Mouse (Mus musculus) heart, embryonic 11.5 days (tissue): Measurements from ENCODE around the gene Dlg2. TPM values are rescaled to one million over a fixed set of nuclear protein-coding genes. Genes with fewer than 3 reads are reported as not detected.

Source experiments
- ATAC-seq: fragments of 200-750 bp; cut with Nextera tagmentation; replicated peaks from 2 replicates; pipeline ENCODE4 v1.8.0; 2017; ENCODE audit warnings: moderate library complexity; ENCODE audit not compliant: insufficient number of reproducible peaks, low FRiP score, low TSS enrichment
- H3K27ac ChIP-seq: fragments of 300-500 bp; sonication (generic); 2 replicates; pipeline ENCODE4 v1.5.1; 2014; ENCODE audit warnings: mild to moderate bottlenecking, low read depth, low read length
- H3K27me3 ChIP-seq: fragments of 300-500 bp; sonication (generic); 2 replicates; pipeline ENCODE4 v1.6.1; 2014; ENCODE audit warnings: mild to moderate bottlenecking, low read length, mixed read lengths; ENCODE audit not compliant: control insufficient read depth, insufficient read depth
- H3K36me3 ChIP-seq: fragments of 300-500 bp; sonication (generic); 2 replicates; pipeline ENCODE4 v1.6.1; 2014; ENCODE audit warnings: mild to moderate bottlenecking, low read length, moderate library complexity, mixed read lengths; ENCODE audit not compliant: control insufficient read depth, insufficient read depth
- H3K4me1 ChIP-seq: fragments of 300-500 bp; sonication (generic); 2 replicates; pipeline ENCODE4 v1.6.1; 2014; ENCODE audit warnings: low read length; ENCODE audit not compliant: control insufficient read depth, insufficient read depth
- H3K4me2 ChIP-seq: fragments of 300-500 bp; sonication (generic); 2 replicates; pipeline ENCODE4 v1.6.1; 2014; ENCODE audit warnings: mild to moderate bottlenecking, moderate library complexity
- H3K4me3 ChIP-seq: fragments of 300-500 bp; sonication (generic); 2 replicates; pipeline ENCODE4 v1.5.1; 2014; ENCODE audit warnings: low read depth, low read length
- H3K9ac ChIP-seq: fragments of 300-500 bp; sonication (generic); 2 replicates; pipeline ENCODE4 v1.6.1; 2014; ENCODE audit warnings: mild to moderate bottlenecking, low read depth, low read length, moderate library complexity
- H3K9me3 ChIP-seq: fragments of 300-500 bp; sonication (generic); replicated peaks from 2 replicates; pipeline ENCODE4 v1.6.1; 2016; ENCODE audit warnings: low read length; ENCODE audit not compliant: control insufficient read depth
- WGBS: fragments of 180-500 bp; shearing (Covaris S2); extraction: QIAGEN DNeasy Blood & Tissue Kit; methylation state at CpG from one replicate; pipeline ENCODE4 v1.1.7; 2014; ENCODE audit not compliant: insufficient replicate concordance; 5-methylcytosine and 5-hydroxymethylcytosine counted together
- polyA plus RNA-seq: library from polyadenylated mRNA; unstranded; fragments of >200 nt; fragmentation: Nextera tagmentation; extraction: Ambion mirVana; gene quantifications from 2 replicates; pipeline ENCODE4 v1.2.1, GENCODE M21; 2014

Dlg2 gene
- polyA plus RNA-seq, 1 experiment from 2014 or later, result 8.5 TPM

DNA sequence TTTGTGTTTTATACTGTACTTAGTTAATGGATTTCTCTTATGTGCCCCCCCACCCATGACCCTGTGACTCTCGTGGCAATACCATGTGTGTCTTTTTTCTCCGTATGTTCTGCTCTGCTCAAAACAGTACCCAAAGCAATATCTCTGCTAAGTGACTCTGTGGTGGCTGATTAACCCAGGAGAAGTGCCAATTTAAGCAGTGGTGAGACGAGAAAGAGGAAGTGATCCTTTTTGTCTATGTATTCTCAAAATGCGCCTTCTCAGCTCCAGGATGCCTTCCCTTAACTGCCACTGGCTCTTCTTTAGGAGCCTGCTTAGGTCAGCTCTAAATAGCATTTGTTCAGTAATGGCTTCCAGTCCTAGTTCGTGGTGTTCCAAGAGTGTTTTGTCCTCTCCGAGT lies 1240.2 kb downstream of the Dlg2 start:
- no peak overlapping the region for H3K4me2 ChIP-seq
- WGBS, result 70% methylated on average over 6 of the region's 6 CpGs
- H3K27ac ChIP-seq, result no peak overlapping the region
- no peak overlapping the region for H3K4me3 ChIP-seq
- no peaks in the 10 kb centered on the region for H3K27me3 ChIP-seq
- H3K4me1 ChIP-seq, result no peaks in the 10 kb centered on the region
- H3K9me3 ChIP-seq, result no peaks in the 10 kb centered on the region
- no peak overlapping the region for H3K9ac ChIP-seq
- ATAC-seq, result no peak
- H3K36me3 ChIP-seq, result no peaks in the 10 kb centered on the region

DNA sequence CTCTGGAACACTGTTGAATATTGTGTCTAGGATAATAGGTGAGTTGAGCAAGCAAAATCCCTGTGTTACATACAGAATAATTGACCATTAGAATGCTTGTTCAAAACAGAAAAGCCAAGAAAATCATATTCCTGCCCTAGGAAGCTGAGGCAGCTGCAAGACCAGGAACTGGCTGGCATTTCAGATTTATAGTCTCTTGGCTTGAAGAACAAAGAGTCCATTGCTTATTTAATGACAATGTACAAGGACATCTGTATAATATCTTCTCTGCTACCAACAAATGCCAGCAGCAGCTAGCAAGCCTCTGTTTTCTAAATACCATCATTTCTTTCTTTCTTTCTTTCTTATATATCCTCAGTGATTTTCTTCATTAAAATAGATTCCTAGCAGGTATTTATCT lies 1243.8 kb downstream of the Dlg2 start:
- H3K4me1 ChIP-seq, result no peaks in the 10 kb centered on the region
- H3K9ac ChIP-seq, result no peak overlapping the region
- no peaks in the 10 kb centered on the region for H3K27me3 ChIP-seq
- no peaks in the 10 kb centered on the region for H3K9me3 ChIP-seq
- no peak overlapping the region for H3K4me3 ChIP-seq
- no peak overlapping the region for H3K4me2 ChIP-seq
- no peaks in the 10 kb centered on the region for H3K36me3 ChIP-seq
- H3K27ac ChIP-seq, result no peak overlapping the region
- ATAC-seq, result no peak

DNA sequence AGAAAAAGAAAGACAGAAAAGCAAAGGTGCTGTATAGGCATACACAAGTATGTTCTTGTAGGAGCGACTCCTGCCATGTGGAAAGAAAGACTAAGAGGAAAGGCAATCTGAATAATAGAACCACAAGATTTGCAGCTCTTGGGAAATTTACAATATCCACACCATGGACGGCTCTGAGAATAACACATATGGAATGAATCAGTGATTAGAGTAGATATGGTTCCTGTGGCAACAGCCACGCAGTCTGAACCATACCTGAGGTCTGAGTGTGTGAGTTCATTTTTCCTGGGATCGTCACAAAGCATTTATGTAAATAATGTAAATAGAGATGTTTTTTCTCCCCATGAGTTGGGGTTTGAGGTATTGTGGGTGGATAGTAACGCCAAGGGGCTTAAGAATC lies 1247.9 kb downstream of the Dlg2 start:
- H3K9me3 ChIP-seq, result no peaks in the 10 kb centered on the region
- no peaks in the 10 kb centered on the region for H3K4me1 ChIP-seq
- H3K9ac ChIP-seq, result no peak overlapping the region
- no peak for ATAC-seq
- H3K4me2 ChIP-seq, result no peak overlapping the region
- no peaks in the 10 kb centered on the region for H3K36me3 ChIP-seq
- no peak overlapping the region for H3K27ac ChIP-seq
- H3K4me3 ChIP-seq, result no peak overlapping the region
- WGBS, result 74% methylated on average over 5 of the region's 5 CpGs
- no peaks in the 10 kb centered on the region for H3K27me3 ChIP-seq

DNA sequence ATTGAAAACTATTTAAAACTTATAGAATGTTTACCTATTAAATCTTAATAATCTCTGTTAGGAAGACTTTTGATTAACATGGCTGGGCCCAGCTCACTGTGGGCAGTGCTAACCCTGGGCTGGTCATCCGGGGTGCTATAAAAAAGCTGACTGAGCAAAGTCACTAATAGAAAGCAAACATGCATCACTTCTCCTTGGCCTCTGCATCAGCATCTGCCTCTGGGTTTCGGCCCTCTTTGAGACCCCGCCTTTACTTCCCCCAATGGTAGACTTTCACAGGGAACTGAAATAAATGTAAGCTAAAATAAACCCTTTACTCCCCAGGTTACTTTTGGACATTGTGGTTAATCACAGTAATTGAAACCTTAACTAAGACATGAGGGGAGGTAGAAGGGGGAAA lies 1264.3 kb downstream of the Dlg2 start:
- H3K9ac ChIP-seq, result no peak overlapping the region
- no peak overlapping the region for H3K27ac ChIP-seq
- no peaks in the 10 kb centered on the region for H3K27me3 ChIP-seq
- no peaks in the 10 kb centered on the region for H3K9me3 ChIP-seq
- ATAC-seq, result no peak
- no peaks in the 10 kb centered on the region for H3K36me3 ChIP-seq
- no peak overlapping the region for H3K4me3 ChIP-seq
- no peaks in the 10 kb centered on the region for H3K4me1 ChIP-seq
- WGBS, result 84% methylated on average over 3 of the region's 3 CpGs
- H3K4me2 ChIP-seq, result no peak overlapping the region

DNA sequence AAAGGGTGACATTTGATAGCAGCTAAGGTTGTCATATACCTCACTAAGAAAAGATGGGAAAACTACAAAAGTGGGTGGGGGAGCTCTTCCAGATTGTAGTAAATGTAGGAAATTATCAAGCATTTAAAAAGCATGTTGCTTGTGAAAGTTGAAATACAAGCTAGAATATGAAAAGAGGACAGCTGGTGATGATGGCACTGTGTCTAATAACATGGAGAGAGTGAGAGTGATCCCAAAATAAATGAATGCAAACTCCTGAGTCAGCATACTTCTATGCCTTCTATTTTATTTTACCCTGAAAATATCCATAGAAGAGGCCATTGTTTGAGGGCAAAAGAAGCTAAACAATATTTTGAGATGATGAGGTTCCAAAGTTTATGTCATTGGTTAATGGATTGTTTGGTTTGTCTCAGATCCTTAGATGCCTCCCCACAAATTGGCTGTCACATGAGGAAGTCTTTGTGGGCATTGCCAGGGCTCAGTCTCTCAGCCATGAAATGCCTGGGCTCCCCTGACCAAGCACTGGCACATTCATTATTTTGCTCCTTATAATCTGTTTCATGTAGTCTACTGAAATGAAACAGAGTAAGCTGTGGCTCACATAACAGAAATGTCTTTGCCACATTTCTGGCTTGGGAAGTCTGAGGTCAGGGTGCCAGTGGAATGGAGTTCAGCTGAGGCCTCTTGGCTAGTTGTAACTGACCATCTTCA lies 1276.8 kb downstream of the Dlg2 start:
- Histone ChIP-seq H3K4me3 (no peak overlapping the region), H3K27ac (no peak overlapping the region), H3K27me3 (no peaks in the 10 kb centered on the region), H3K9ac (no peak overlapping the region), H3K36me3 (no peaks in the 10 kb centered on the region), H3K4me1 (no peaks in the 10 kb centered on the region), H3K4me2 (no peak overlapping the region), H3K9me3 (no peaks in the 10 kb centered on the region)
- no peak for ATAC-seq

DNA sequence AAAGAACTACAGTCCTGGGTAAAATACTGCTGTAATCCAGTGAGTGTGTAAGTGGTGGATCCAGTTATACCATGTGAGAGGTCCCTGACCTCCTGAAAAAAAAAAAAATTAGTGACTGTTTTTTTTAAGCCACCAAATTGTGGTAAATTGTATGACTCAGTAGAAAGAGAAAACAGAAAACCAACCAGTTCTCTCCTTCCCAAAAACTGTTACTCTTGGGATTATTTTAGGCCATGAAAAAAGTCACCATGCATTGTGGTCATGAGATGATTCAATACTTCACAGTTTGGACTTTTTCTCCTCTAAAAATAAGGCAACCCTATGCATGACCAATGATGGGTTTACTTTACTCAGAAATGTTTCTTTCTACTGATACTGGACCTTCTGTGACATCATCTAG lies 1291.2 kb downstream of the Dlg2 start:
- Histone ChIP-seq H3K4me1 (no peaks in the 10 kb centered on the region), H3K4me2 (no peak overlapping the region), H3K9ac (no peak overlapping the region), H3K27me3 (no peaks in the 10 kb centered on the region), H3K27ac (no peak overlapping the region), H3K4me3 (no peak overlapping the region), H3K36me3 (no peaks in the 10 kb centered on the region), H3K9me3 (no peaks in the 10 kb centered on the region)
- ATAC-seq, result no peak

DNA sequence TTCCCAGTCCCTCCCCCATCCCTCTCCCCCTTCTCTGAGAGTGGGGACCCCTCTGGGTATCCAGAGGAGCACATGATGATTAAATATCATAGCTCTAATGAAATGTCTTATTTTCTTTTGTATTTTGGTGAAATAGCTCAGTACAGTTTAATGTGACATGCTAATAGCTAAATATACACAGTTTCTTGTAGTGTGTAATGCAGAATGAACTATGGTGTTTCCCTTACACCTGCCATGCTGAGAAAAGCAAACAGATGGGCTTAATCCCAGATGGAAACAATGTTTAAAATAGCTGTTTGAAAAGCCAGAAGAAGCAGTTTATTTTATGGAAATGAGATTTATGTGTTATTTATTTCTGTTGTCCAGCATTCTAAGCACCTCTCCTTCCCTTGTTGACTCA lies 1302.2 kb downstream of the Dlg2 start:
- H3K9ac ChIP-seq, result no peak overlapping the region
- no peak overlapping the region for H3K27ac ChIP-seq
- ATAC-seq, result no peak
- H3K36me3 ChIP-seq, result no peaks in the 10 kb centered on the region
- H3K4me3 ChIP-seq, result no peak overlapping the region
- no peaks in the 10 kb centered on the region for H3K4me1 ChIP-seq
- no peak overlapping the region for H3K4me2 ChIP-seq
- no peaks in the 10 kb centered on the region for H3K27me3 ChIP-seq
- H3K9me3 ChIP-seq, result no peaks in the 10 kb centered on the region

DNA sequence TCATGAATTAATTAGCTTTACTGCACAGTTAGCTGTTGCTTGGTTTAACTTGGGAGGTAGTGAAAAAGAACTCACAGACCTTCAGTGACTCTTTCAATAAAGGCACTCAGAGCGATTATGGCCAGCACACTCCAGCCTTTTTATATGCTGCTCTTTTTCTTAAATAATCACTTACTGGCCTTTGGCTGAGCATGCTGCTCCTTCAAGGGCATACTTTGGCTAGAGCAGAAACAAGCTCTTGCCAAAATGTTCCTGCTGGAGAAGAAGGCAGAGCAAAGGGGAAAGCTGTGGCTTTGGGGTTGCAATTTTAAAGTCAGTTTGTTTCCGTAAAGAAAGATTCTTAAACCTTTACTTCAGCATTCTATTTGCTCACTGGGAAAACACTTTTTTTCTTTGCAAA lies 1308.1 kb downstream of the Dlg2 start:
- WGBS, result 82% methylated on average over 2 of the region's 2 CpGs

DNA sequence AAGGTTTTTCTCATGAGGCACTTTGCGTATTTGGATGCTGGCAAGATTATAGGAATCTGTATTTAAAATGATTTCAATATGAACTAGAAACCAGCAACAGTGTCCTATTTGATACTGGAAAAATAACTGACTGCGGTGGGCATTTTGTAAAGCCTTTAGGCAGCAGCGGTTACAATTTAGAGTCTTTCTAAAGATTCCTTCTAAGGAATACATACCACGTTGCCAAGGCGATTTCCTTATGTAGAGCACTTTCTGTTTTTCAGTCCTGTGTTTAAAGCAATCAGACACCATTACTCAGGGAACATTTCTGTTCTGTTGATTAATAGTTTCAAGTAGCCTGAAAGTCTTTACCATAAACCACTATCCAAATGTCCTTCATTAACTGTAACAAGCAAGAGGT lies 1309.0 kb downstream of the Dlg2 start:
- no peak overlapping the region for H3K9ac ChIP-seq
- WGBS, result 80% methylated on average over 5 of the region's 5 CpGs
- no peak overlapping the region for H3K4me3 ChIP-seq
- H3K4me2 ChIP-seq, result no peak overlapping the region
- no peaks in the 10 kb centered on the region for H3K27me3 ChIP-seq
- H3K9me3 ChIP-seq, result no peaks in the 10 kb centered on the region
- no peaks in the 10 kb centered on the region for H3K36me3 ChIP-seq
- H3K4me1 ChIP-seq, result no peaks in the 10 kb centered on the region
- ATAC-seq, result no peak
- H3K27ac ChIP-seq, result no peak overlapping the region

More for the DNA sequence above, 1308.1 kb downstream of the Dlg2 start:
- H3K4me1 ChIP-seq, result no peaks in the 10 kb centered on the region
- no peak for ATAC-seq
- H3K27ac ChIP-seq, result no peak overlapping the region
- H3K4me3 ChIP-seq, result no peak overlapping the region
- no peaks in the 10 kb centered on the region for H3K36me3 ChIP-seq
- H3K9me3 ChIP-seq, result no peaks in the 10 kb centered on the region
- no peaks in the 10 kb centered on the region for H3K27me3 ChIP-seq
- H3K4me2 ChIP-seq, result no peak overlapping the region
- H3K9ac ChIP-seq, result no peak overlapping the region
